Mouse (Mus musculus) right cerebral cortex, postnatal 36 days (tissue): ENCODE results near the gene Bcl11b.

Source experiments
- DNase-seq, 2 experiments: peaks; one replicate each; pipeline ENCODE4 v3.0.0; 2022; ENCODE audit warnings: low spot score in 2 of 2, mixed read lengths in 1 of 2

The Bcl11b gene

GRCm38 (mm10) chr12:107934831-107935437 lies 68.5 kb downstream of the Bcl11b start:
- no peak for DNase-seq

- DNase-seq, result no peak
Measured at GRCm38 (mm10) chr12:107932140-107932539, 71.3 kb downstream of the Bcl11b start.

DNA sequence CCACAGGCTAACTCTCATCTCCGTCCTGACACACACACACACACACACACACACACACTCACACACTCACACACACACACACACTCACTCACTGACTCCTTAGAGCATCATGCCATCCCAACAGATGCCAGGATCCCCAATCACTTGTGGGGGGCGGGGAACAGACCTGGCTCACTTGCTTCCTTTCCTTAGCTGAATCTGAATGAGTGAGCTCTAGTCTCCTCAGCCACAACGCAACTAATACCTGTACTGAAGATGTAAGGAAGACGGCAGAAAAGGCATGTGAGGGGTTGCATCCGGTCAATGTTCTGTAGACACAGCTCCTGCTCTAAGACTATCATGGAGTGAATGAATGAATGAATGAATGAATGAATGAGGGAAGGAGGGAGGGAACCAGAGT lies 71.9 kb downstream of the Bcl11b start:
- DNase-seq, result no peak

DNA sequence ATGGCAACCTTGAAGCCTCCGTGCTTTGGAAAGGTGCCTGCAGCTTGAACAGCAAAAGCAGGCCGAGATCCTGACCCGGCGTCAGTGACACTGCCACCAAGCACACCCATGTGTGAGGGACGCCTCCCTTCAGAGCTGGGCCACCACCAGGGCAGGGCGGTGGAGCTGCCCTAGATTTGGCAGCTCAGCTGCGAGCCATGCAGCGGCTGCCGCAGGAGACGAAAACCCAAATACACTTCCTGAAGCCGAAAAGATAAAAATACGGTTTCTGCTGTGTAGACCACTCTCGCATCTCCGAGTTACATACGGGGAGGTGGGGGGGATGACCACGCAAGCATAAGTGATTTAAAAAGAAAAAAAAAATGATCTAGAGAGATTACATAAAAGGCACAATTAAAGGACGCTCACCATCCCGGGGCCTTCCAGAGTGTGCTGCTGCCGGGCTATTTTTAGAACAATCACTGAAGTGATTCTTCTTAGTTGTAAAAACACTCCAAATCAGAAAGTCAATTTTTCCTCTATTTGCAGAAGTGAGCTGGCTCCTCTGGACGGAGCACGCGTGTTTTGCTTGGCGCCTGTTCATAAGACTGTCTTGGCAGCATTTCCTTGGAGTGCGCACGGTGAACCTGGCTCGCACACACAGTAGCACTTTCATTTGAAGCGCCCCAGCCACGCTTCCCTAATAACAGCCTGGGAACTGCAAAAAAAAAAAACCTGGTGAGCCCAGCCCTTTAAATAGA lies 72.6 kb downstream of the Bcl11b start:
- peak; percentile 65 to 72 for DNase-seq

- no peak for DNase-seq
Measured at GRCm38 (mm10) chr12:107928905-107929304, 74.5 kb downstream of the Bcl11b start.

- no peak for DNase-seq
Measured at GRCm38 (mm10) chr12:107928464-107928901, 74.9 kb downstream of the Bcl11b start.

GRCm38 (mm10) chr12:107927961-107928431 lies 75.4 kb downstream of the Bcl11b start:
- no peak for DNase-seq

GRCm38 (mm10) chr12:107926074-107926855 lies 77.1 kb downstream of the Bcl11b start:
- no peak for DNase-seq

- no peak for DNase-seq
Measured at GRCm38 (mm10) chr12:107924696-107925095, 78.7 kb downstream of the Bcl11b start.

DNA sequence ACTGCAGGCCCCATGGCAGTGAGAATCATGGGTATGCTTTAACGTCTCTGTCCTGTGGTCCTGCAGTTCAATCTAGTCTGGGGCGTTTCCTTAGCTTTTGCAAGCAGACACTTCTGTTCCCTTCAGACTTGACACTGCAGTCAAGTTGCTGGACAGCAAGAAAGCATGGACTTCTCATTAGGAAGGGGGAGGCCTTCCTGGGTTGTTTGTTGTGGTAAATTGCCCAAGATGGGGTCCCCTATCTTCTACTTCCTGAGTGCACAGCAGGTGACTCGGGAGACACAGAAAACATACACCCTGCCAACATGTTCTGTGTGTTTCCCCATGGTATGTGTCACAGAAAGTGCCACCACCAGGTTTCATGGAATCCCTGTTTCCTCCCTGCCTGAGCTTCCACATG lies 79.4 kb downstream of the Bcl11b start:
- no peak for DNase-seq

- DNase-seq, result no peak
Measured at GRCm38 (mm10) chr12:107922180-107922579, 81.2 kb downstream of the Bcl11b start.

DNA sequence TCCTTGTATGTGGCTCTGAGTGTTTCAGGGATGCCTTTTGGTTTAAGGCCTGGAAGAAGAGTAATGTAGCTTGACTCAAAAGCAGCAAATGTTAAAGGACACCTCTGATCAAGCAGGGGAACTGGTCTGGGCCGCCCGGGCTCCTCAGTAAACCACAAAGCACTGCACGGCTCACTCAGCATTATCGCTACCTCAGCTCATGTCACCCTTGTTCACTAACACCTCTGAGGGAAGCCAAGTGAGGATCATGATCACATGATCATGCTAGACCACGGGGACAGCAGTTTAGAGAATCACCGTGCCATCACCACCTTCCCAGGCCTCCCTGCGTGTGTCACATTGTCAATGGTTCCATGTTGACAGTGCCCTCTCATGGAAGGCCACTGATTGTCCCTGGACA lies 81.8 kb downstream of the Bcl11b start:
- DNase-seq, result no peak

GRCm38 (mm10) chr12:107921154-107921553 lies 82.2 kb downstream of the Bcl11b start:
- DNase-seq, result no peak

DNA sequence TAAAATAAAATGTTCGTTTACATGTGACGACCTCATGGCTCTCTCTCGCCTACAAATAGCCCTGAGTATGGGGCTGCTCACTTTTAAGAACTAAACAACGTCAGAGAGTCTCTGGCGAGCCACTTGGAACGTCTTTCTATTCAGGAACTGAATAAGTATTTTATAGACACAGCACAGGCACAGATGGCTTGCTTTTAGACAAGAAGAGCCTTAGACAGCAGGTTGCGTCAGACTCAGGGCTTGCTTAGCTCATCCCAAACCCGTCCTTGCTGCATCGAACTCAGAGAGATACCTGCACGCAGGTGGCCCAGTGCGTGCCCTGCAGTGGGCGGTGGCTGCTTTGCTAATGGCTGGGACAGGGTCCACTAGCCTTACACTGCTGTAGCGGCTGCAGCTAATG lies 82.7 kb downstream of the Bcl11b start:
- DNase-seq, result no peak

DNA sequence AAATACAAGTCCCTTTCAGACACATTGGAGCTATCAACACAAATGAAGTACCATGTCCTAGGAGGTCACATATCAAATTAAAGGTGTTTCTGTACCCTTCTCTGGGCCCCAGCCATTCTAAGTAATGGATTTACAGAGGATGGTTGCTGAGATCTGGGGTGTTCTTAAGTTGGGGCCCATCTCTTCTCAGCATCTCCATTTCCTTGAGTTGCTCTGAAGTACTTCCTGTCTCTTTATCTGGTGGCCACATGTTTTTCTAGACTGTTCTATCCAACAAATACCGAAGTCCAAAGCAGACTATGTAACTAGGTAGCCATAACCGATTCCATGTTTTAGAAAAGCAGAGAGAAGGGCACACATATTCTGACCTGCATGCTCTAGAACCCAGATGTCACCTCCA lies 83.3 kb downstream of the Bcl11b start:
- DNase-seq, result no peak

DNA sequence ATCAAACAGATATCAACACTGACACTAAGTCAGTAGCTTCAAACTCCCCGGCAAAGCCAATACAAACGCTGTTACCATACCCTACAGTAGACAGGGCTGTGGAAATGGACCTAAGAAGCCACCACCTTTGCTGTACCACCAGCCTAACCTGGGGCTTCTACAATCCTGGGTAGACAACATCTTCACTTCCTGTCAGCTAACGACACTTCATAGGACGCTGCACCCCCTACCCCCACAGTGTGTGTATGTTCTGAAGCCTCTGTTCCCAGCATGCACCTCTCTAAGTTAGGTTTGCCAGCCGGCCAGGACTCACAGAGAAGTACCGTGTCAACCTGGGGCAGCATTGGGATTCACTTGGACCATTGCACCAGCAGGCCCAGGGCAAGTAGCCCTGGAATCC lies 84.6 kb downstream of the Bcl11b start:
- no peak for DNase-seq

DNA sequence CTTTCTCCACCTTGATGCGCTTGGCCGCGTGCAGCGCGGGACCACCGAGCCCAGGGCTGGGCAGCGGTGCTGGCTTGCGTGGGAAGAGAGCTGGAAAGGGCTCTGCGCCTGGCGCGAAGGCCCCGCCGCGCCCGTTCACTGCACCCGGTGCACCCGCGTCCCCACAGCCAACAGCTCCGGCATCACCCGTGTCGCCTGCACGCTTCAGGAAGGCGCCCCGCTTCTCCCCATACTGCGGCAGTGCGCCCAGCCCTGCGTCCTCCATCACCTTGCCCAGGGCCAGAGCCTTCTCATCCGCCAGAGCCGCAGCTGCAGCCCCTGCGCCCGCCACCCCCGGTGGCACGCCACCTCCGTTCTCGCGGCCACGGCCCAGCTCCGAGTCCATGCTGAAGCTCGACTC lies 87.4 kb downstream of the Bcl11b start:
- no peak for DNase-seq

- no peak for DNase-seq
Measured at GRCm38 (mm10) chr12:107915396-107915795, 88.0 kb downstream of the Bcl11b start.

DNA sequence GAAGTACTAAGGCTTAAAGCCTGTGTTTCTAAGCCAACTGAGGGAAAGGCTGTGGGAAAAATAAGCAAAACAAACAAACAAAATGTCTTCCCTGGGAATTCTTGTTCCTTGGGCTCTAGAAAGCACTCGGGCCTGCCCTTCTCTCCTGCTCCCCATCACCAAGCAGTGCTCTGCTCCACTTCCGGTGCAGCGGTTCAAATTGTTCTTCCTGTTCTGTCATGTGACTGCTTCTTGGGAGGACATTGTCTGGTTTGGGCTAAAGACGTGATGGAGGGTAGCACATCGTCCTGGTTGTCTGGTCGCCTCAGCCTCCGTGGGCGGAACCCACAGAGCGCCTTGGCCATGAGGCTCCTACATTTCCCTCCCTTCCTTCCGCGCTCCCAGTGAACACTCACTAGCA lies 94.6 kb downstream of the Bcl11b start:
- DNase-seq, result no peak

- no peak for DNase-seq
Measured at GRCm38 (mm10) chr12:107905333-107905732, 98.1 kb downstream of the Bcl11b start.

DNA sequence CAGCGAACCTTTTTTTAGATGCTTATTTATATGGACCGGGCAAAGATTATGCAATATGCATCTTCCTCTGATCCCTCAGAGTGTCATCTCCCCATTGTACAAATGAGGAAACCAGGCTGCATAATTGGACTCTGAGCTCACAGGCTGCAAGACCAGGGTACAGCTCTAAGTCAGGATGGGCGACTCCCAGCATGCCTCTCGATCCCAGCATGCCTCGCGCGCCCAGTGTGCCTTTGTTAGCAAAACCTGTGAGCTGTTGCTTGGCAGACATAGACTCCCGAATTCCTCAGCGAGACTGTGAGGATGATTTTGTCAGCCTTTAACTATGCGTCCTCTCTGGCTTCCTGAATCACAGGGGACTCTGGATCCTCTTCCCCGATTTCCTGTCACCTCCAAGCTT lies 98.9 kb downstream of the Bcl11b start:
- DNase-seq, result no peak

DNA sequence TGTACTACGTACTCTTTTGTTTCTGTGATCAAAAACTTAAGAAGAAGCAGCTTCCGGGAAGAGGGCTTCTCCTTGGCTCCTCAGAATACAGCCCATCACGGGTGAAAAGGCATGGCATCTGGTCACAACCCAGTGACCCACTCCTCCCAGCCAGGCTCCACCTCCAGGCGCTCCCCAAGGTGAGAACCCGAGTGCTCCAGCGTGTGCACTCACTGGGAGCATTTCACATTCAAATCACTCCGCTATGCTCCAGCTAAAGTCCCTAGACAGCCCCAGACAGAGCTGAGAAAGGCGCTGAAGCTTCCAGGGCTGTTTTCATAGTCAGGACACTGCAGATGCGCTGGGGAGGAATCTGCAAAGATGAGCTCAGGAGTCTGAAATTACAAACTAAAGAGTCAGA lies 99.5 kb downstream of the Bcl11b start:
- no peak for DNase-seq

- DNase-seq, result no peak
Measured at GRCm38 (mm10) chr12:107891449-107891848, 112.0 kb downstream of the Bcl11b start.
